Mouse (Mus musculus): Measurements from ENCODE around the gene Calr3. TPM values are rescaled to one million over a fixed set of nuclear protein-coding genes. Genes with fewer than 3 reads are reported as not detected.

Calr3 gene
- polyA plus RNA-seq, 1 experiment from 2014 or later, result 1.4 TPM

DNA sequence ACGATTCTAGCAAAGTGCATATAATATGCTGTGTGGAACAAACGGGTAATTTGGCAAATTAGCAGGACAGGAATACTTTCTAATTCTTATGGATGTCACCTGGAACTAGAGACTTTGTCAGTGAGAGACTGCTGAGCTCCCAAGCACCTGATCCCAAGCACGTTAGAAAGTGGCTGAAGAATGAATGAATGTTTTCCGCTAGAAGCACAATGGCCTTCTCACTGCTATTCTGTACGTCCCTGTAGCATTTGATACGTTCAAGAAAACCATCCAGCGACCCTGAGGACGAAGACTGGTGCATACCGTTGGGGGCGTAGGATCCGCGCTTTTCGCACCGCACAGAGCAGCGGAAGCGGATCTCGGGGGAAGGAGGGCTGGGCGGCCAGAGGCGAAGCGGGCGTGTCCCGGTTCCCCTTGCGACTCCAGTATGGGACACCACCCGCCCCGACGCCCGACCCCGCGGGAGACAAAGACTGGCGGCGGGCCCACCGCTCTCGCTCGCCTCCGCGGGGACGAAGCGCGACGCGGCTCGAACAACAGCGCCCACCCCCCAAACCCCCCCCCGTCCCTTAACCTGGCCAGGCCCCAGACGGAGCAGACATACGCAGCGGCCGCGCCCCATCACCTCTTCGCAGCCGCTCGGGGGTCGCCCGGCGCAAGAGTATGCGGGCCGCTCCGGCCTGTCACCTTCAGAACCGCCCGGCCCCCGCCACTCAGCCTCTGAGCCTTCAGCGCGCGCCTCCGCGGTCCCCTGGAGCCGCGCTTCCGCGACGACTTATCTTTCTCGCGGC lies 22.9 kb downstream of the Calr3 start:
- no peaks in the 10 kb centered on the region for H3K9me3 ChIP-seq (ENCODE audit: control insufficient read depth, low read length)
- no peaks in the 10 kb centered on the region for H3K36me3 ChIP-seq (ENCODE audit: control insufficient read depth, insufficient read depth, low read length)
- H3K4me1 ChIP-seq (ENCODE audit: control insufficient read depth, insufficient read depth, low read depth, low read length), result peaks cover 33% of the 10 kb centered on the region
- peak overlapping the region; percentile 77 for H3K4me2 ChIP-seq (ENCODE audit: low read length)
- H3K27me3 ChIP-seq (replicated peaks; ENCODE audit: control insufficient read depth, insufficient read depth, low read length), result no peaks in the 10 kb centered on the region
- H3K27ac ChIP-seq (ENCODE audit: low read depth, low read length), result peak overlapping the region; percentile 84
- peak overlapping the region; percentile 87 for H3K9ac ChIP-seq (ENCODE audit: low read depth, low read length)
- ATAC-seq, result peak; percentile 65
- WGBS, result 1% methylated on average over 68 of the region's 73 CpGs
- H3K4me3 ChIP-seq (ENCODE audit: low read length), result peak overlapping the region; percentile 80

GRCm38 (mm10) chr8:72418073-72418472 lies 25.6 kb downstream of the Calr3 start:
- Histone ChIP-seq H3K36me3 (ENCODE audit: control insufficient read depth, insufficient read depth, low read length) (no peaks in the 10 kb centered on the region), H3K9me3 (ENCODE audit: control insufficient read depth, low read length) (no peaks in the 10 kb centered on the region), H3K4me1 (ENCODE audit: control insufficient read depth, insufficient read depth, low read depth, low read length) (peaks cover 33% of the 10 kb centered on the region), H3K4me2 (ENCODE audit: low read length) (no peak overlapping the region), H3K9ac (ENCODE audit: low read depth, low read length) (no peak overlapping the region), H3K27me3 (replicated peaks; ENCODE audit: control insufficient read depth, insufficient read depth, low read length) (no peaks in the 10 kb centered on the region), H3K4me3 (ENCODE audit: low read length) (no peak overlapping the region), H3K27ac (ENCODE audit: low read depth, low read length) (no peak overlapping the region)
- no peak for ATAC-seq
- 96% methylated on average over 4 of the region's 4 CpGs for WGBS

GRCm38 (mm10) chr8:72415252-72415651 lies 28.4 kb downstream of the Calr3 start:
- WGBS, result 71% methylated on average over 2 of the region's 2 CpGs
- peaks cover 28% of the 10 kb centered on the region for H3K4me1 ChIP-seq (ENCODE audit: control insufficient read depth, insufficient read depth, low read depth, low read length)

GRCm38 (mm10) chr8:72413839-72414238 lies 29.8 kb downstream of the Calr3 start:
- no peak overlapping the region for H3K4me3 ChIP-seq (ENCODE audit: low read length)
- no peaks in the 10 kb centered on the region for H3K27me3 ChIP-seq (replicated peaks; ENCODE audit: control insufficient read depth, insufficient read depth, low read length)
- no peak for ATAC-seq
- no peaks in the 10 kb centered on the region for H3K9me3 ChIP-seq (ENCODE audit: control insufficient read depth, low read length)
- H3K36me3 ChIP-seq (ENCODE audit: control insufficient read depth, insufficient read depth, low read length), result no peaks in the 10 kb centered on the region
- 93% methylated on average over 7 of the region's 7 CpGs for WGBS
- H3K9ac ChIP-seq (ENCODE audit: low read depth, low read length), result no peak overlapping the region
- peaks cover 19% of the 10 kb centered on the region for H3K4me1 ChIP-seq (ENCODE audit: control insufficient read depth, insufficient read depth, low read depth, low read length)
- H3K4me2 ChIP-seq (ENCODE audit: low read length), result no peak overlapping the region
- H3K27ac ChIP-seq (ENCODE audit: low read depth, low read length), result no peak overlapping the region

More at GRCm38 (mm10) chr8:72415252-72415651, 28.4 kb downstream of the Calr3 start:
- no peaks in the 10 kb centered on the region for H3K27me3 ChIP-seq (replicated peaks; ENCODE audit: control insufficient read depth, insufficient read depth, low read length)
- no peak overlapping the region for H3K4me3 ChIP-seq (ENCODE audit: low read length)
- no peak overlapping the region for H3K4me2 ChIP-seq (ENCODE audit: low read length)
- no peaks in the 10 kb centered on the region for H3K9me3 ChIP-seq (ENCODE audit: control insufficient read depth, low read length)
- no peak for ATAC-seq
- no peak overlapping the region for H3K27ac ChIP-seq (ENCODE audit: low read depth, low read length)
- H3K36me3 ChIP-seq (ENCODE audit: control insufficient read depth, insufficient read depth, low read length), result no peaks in the 10 kb centered on the region
- no peak overlapping the region for H3K9ac ChIP-seq (ENCODE audit: low read depth, low read length)

DNA sequence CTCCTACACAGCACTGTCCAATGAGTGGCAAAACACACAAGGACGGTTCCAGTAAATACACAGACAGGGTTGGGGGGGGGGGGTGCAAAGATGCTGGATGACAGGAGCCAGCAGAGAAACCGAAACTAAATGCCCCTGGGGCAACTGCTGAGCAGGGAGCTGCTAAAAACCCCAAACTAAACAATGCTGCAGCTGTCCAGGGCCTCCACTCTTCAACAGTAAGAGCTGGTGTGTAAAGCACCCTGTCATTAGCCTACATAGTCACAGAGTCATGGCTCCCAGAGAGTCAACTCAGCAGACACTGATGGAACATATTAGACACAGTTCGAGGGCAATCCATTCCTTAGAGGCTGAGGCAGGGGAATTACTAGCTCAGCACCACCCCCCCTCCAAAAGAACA lies 34.2 kb downstream of the Calr3 start:
- H3K4me2 ChIP-seq (ENCODE audit: low read length), result no peak overlapping the region
- H3K36me3 ChIP-seq (ENCODE audit: control insufficient read depth, insufficient read depth, low read length), result no peaks in the 10 kb centered on the region
- no peak overlapping the region for H3K4me3 ChIP-seq (ENCODE audit: low read length)
- ATAC-seq, result peak; percentile 43; the same call in 1 of the 2 replicates
- H3K27ac ChIP-seq (ENCODE audit: low read depth, low read length), result no peak overlapping the region
- H3K9ac ChIP-seq (ENCODE audit: low read depth, low read length), result no peak overlapping the region
- WGBS, result 56% methylated on average over 3 of the region's 3 CpGs
- no peaks in the 10 kb centered on the region for H3K9me3 ChIP-seq (ENCODE audit: control insufficient read depth, low read length)
- no peaks in the 10 kb centered on the region for H3K27me3 ChIP-seq (replicated peaks; ENCODE audit: control insufficient read depth, insufficient read depth, low read length)
- H3K4me1 ChIP-seq (ENCODE audit: control insufficient read depth, insufficient read depth, low read depth, low read length), result peaks cover 6% of the 10 kb centered on the region

GRCm38 (mm10) chr8:72407878-72408277 lies 35.8 kb downstream of the Calr3 start:
- H3K4me2 ChIP-seq (ENCODE audit: low read length), result no peak overlapping the region
- WGBS, result 92% methylated on average over 1 of the region's 1 CpGs
- no peaks in the 10 kb centered on the region for H3K36me3 ChIP-seq (ENCODE audit: control insufficient read depth, insufficient read depth, low read length)
- ATAC-seq, result no peak
- no peak overlapping the region for H3K9ac ChIP-seq (ENCODE audit: low read depth, low read length)
- H3K27me3 ChIP-seq (replicated peaks; ENCODE audit: control insufficient read depth, insufficient read depth, low read length), result no peaks in the 10 kb centered on the region
- H3K27ac ChIP-seq (ENCODE audit: low read depth, low read length), result no peak overlapping the region
- no peak overlapping the region for H3K4me3 ChIP-seq (ENCODE audit: low read length)
- peaks cover 6% of the 10 kb centered on the region for H3K4me1 ChIP-seq (ENCODE audit: control insufficient read depth, insufficient read depth, low read depth, low read length)
- H3K9me3 ChIP-seq (ENCODE audit: control insufficient read depth, low read length), result no peaks in the 10 kb centered on the region

DNA sequence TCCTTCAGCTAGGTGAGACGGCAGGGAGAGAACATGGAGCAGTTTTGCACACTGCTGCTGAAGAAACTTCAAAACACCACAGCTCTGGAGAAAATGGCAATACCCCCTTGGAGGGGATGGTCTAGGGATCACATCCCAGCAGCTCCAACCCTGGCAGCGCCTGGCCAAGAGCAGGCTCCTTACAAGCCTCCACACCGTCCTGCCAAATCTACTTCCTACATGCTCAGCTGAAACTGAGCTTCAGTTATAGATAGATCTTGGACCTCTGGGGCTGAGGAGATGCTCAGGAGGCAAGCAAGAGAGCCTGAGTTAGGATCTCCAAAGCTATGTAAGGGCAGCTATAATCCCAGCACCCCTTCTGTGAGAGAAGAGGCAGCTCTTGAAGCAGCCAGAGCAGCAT lies 40.7 kb downstream of the Calr3 start:
- no peak overlapping the region for H3K9ac ChIP-seq (ENCODE audit: low read depth, low read length)
- peaks cover under 1% of the 10 kb centered on the region for H3K36me3 ChIP-seq (ENCODE audit: control insufficient read depth, insufficient read depth, low read length)
- 97% methylated on average over 3 of the region's 3 CpGs for WGBS
- H3K9me3 ChIP-seq (ENCODE audit: control insufficient read depth, low read length), result no peaks in the 10 kb centered on the region
- no peak overlapping the region for H3K4me3 ChIP-seq (ENCODE audit: low read length)
- ATAC-seq, result no peak
- no peak overlapping the region for H3K4me2 ChIP-seq (ENCODE audit: low read length)
- H3K27me3 ChIP-seq (replicated peaks; ENCODE audit: control insufficient read depth, insufficient read depth, low read length), result no peaks in the 10 kb centered on the region
- no peaks in the 10 kb centered on the region for H3K4me1 ChIP-seq (ENCODE audit: control insufficient read depth, insufficient read depth, low read depth, low read length)
- H3K27ac ChIP-seq (ENCODE audit: low read depth, low read length), result no peak overlapping the region

- no peak for ATAC-seq
- Histone ChIP-seq H3K4me3 (ENCODE audit: low read length) (no peak overlapping the region), H3K36me3 (ENCODE audit: control insufficient read depth, insufficient read depth, low read length) (peaks cover 2% of the 10 kb centered on the region), H3K4me1 (ENCODE audit: control insufficient read depth, insufficient read depth, low read depth, low read length) (no peaks in the 10 kb centered on the region), H3K9me3 (ENCODE audit: control insufficient read depth, low read length) (no peaks in the 10 kb centered on the region), H3K27me3 (replicated peaks; ENCODE audit: control insufficient read depth, insufficient read depth, low read length) (no peaks in the 10 kb centered on the region), H3K27ac (ENCODE audit: low read depth, low read length) (no peak overlapping the region), H3K4me2 (ENCODE audit: low read length) (no peak overlapping the region), H3K9ac (ENCODE audit: low read depth, low read length) (no peak overlapping the region)
- WGBS, result 92% methylated on average over 1 of the region's 1 CpGs
Measured at GRCm38 (mm10) chr8:72401381-72401780, 42.3 kb downstream of the Calr3 start.

DNA sequence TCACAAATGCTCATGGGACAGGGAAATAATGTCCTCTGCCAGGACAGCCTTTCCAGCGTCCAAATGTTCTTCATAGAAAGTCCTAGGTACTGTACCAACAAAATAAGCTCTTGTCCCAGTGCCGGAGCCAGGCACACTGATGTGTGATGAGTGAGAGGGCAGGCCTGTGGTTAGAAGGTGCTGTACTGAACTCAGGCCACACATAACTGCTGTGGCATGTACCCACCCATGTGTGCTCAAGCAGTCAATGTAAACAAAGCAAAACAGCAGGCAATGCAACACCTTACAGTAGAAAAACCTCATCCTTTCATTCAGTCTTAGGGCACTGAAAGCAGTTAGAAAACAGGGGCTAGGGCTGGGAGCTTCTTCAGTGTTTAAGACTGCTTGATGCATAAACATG lies 57.9 kb downstream of the Calr3 start:
- Histone ChIP-seq H3K27ac (ENCODE audit: low read depth, low read length) (no peak overlapping the region), H3K36me3 (ENCODE audit: control insufficient read depth, insufficient read depth, low read length) (peaks cover 57% of the 10 kb centered on the region), H3K4me3 (ENCODE audit: low read length) (no peak overlapping the region), H3K9me3 (ENCODE audit: control insufficient read depth, low read length) (no peaks in the 10 kb centered on the region), H3K4me1 (ENCODE audit: control insufficient read depth, insufficient read depth, low read depth, low read length) (no peaks in the 10 kb centered on the region), H3K4me2 (ENCODE audit: low read length) (no peak overlapping the region), H3K27me3 (replicated peaks; ENCODE audit: control insufficient read depth, insufficient read depth, low read length) (no peaks in the 10 kb centered on the region), H3K9ac (ENCODE audit: low read depth, low read length) (no peak overlapping the region)
- no peak for ATAC-seq
- WGBS, result 95% methylated on average over 2 of the region's 2 CpGs
